Mouse (Mus musculus) lung, embryonic 14.5 days (tissue): ENCODE data around the gene Gm49027. TPM values are rescaled to one million over a fixed set of nuclear protein-coding genes. Genes with fewer than 3 reads are reported as not detected.
A peak's percentile ranks its signal among the peaks of the same experiment; 100 is the strongest.

Experiments
- ATAC-seq: fragments of 200-750 bp; cut with Nextera tagmentation; 2 replicates; pipeline ENCODE4 v1.8.0; 2017; ENCODE audit warnings: mild to moderate bottlenecking, moderate TSS enrichment, moderate library complexity; ENCODE audit not compliant: insufficient read depth
- DNase-seq: peaks from one replicate; pipeline ENCODE4 v3.0.0-alpha.2; 2015
- H3K27ac ChIP-seq: fragments of 300-500 bp; sonication (generic); 2 replicates; pipeline ENCODE4 v1.5.1; 2014; ENCODE audit warnings: low read depth, mild to moderate bottlenecking, moderate library complexity
- H3K27me3 ChIP-seq: fragments of 300-500 bp; sonication (generic); 2 replicates; pipeline ENCODE4 v1.6.1; 2014; ENCODE audit warnings: low read length, control low read depth; ENCODE audit not compliant: insufficient read depth
- H3K36me3 ChIP-seq: fragments of 300-500 bp; sonication (generic); 2 replicates; pipeline ENCODE4 v1.6.1; 2014; ENCODE audit warnings: control low read depth; ENCODE audit not compliant: insufficient read depth
- H3K4me1 ChIP-seq: fragments of 300-500 bp; sonication (generic); 2 replicates; pipeline ENCODE4 v1.6.1; 2014; ENCODE audit warnings: antibody characterized with exemption, control low read depth; ENCODE audit not compliant: insufficient read depth
- H3K4me2 ChIP-seq: fragments of 300-500 bp; sonication (generic); 2 replicates; pipeline ENCODE4 v1.6.1; 2014; ENCODE audit warnings: mild to moderate bottlenecking
- H3K4me3 ChIP-seq: fragments of 300-500 bp; sonication (generic); 2 replicates; pipeline ENCODE4 v1.5.1; 2014; ENCODE audit warnings: low read depth, low read length
- H3K9ac ChIP-seq: fragments of 300-500 bp; sonication (generic); 2 replicates; pipeline ENCODE4 v1.6.1; 2014
- H3K9me3 ChIP-seq: fragments of 300-500 bp; sonication (generic); 2 replicates; pipeline ENCODE4 v1.6.1; 2016; ENCODE audit warnings: low read depth, low read length, control low read depth
- CTCF ChIP-seq: IDR thresholded peaks from 2 replicates; pipeline ENCODE4 v1.5.1; 2016; ENCODE audit warnings: antibody characterized with exemption, low read depth
- WGBS: fragments of 180-500 bp; shearing (Covaris S2); extraction: QIAGEN DNeasy Blood & Tissue Kit; methylation state at CpG from one replicate; pipeline ENCODE4 v1.1.7; 2014; 5-methylcytosine and 5-hydroxymethylcytosine counted together
- polyA plus RNA-seq: library from polyadenylated mRNA; unstranded; fragments of >200 nt; fragmentation: Nextera tagmentation; extraction: Ambion mirVana; gene quantifications from 2 replicates; pipeline ENCODE4 v1.2.1, GENCODE M21; 2014

The Gm49027 gene
- polyA plus RNA-seq, 1 experiment from 2014 or later: 0.53 TPM

DNA sequence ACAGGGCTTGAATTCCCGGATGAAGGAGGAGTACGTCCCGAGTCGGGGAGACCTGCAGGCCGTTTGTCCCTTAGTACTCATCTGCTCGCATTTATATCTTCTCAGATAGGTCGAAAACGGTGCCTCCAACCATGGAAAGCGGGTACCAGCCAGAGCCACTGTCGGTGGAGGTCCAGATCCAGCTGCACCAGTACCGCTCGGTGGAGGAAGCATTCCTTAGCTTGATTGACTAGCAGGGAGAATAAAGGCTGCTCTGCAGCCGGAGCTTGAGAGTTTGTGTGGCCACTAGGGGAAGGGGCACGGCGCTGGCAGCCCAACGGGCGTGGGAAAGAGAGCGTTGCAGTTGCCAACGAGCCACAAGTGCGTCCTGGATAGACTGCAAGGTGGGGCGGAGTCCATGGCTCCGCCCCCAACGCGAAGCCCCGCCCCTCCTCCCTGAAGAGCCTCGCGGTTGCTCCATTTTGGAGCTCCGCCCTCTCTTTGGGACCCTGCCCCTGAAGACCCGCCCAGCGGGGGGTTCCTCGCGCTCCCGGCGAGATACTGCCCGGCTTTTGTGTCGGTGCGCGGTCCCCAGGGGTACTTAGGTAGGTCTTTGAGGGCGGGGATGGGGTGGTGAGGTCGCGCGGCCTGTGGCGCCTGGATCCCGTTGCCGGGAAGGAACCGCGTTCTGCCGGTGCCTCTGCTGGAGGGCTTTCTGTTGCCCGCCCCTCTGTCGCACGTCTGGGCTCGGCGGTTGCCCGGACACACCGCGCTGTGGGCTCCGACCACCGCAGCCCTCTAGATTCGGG is 17.2 kb downstream of the Gm49027 start:
- H3K9me3 ChIP-seq: no peaks in the 10 kb centered on the region
- ATAC-seq: peak; percentile 94
- peaks cover 6% of the 10 kb centered on the region; the same call in 1 of the 2 replicates for H3K4me1 ChIP-seq
- peaks cover 22% of the 10 kb centered on the region; the same call in 1 of the 2 replicates for H3K27me3 ChIP-seq
- H3K4me3 ChIP-seq: peak overlapping the region; percentile 52
- TF ChIP-seq CTCF: peak; percentile 50
- H3K27ac ChIP-seq: no peak overlapping the region
- peak; percentile 96 for DNase-seq
- H3K4me2 ChIP-seq: peak overlapping the region; percentile 89
- H3K36me3 ChIP-seq: peaks cover 14% of the 10 kb centered on the region; the same call in 1 of the 2 replicates
- peak overlapping the region; percentile 48 for H3K9ac ChIP-seq
- WGBS: 1% methylated on average over 59 of the region's 59 CpGs

- Histone ChIP-seq H3K36me3 (no peaks in the 10 kb centered on the region), H3K27ac (no peak overlapping the region), H3K4me2 (no peak overlapping the region), H3K27me3 (0 out of 2 replicates have a peak, but pooled peaks cover under 1% of the 10 kb centered on the region), H3K9ac (no peak overlapping the region), H3K9me3 (no peaks in the 10 kb centered on the region), H3K4me1 (no peaks in the 10 kb centered on the region), H3K4me3 (no peak overlapping the region)
- no peak for TF ChIP-seq CTCF
- 47% methylated on average over 4 of the region's 4 CpGs for WGBS
- ATAC-seq: no peak
- DNase-seq: no peak
These were observed 23.3 kb downstream of the Gm49027 start for GRCm38 (mm10) chr5:123501973-123502372.

DNA sequence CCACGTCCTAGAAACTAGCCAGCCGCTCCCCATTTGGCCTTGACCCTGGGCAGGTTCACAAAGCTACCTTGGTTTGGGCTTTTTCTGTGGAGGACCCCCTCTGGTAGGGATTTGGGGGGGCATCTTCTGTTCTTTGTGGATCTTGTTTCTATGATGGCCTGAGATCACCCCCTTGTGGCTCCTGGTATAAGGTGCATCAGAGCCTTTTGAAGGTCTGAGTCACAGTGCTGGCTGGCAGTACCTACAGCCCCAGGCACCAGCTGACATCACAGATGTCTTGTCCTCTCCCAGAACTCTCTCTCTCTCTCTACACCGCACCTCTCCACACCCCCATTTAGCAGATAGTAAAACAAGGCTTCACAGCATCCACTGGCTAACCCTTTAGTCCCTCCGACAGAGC is 25.6 kb downstream of the Gm49027 start:
- H3K27ac ChIP-seq: no peak overlapping the region
- H3K36me3 ChIP-seq: no peaks in the 10 kb centered on the region
- no peaks in the 10 kb centered on the region for H3K27me3 ChIP-seq
- H3K4me1 ChIP-seq: no peaks in the 10 kb centered on the region
- no peak overlapping the region for H3K9ac ChIP-seq
- no peak overlapping the region for H3K4me2 ChIP-seq
- peak; percentile 17 for DNase-seq
- TF ChIP-seq CTCF: peak; percentile 48
- H3K9me3 ChIP-seq: no peaks in the 10 kb centered on the region
- 39% methylated on average over 4 of the region's 4 CpGs for WGBS
- H3K4me3 ChIP-seq: no peak overlapping the region
- no peak for ATAC-seq

GRCm38 (mm10) chr5:123489935-123490334 is 35.4 kb downstream of the Gm49027 start:
- H3K4me2 ChIP-seq: no peak overlapping the region
- H3K27ac ChIP-seq: no peak overlapping the region
- no peak overlapping the region for H3K9ac ChIP-seq
- WGBS: 55% methylated on average over 9 of the region's 9 CpGs
- no peak for DNase-seq
- H3K27me3 ChIP-seq: no peaks in the 10 kb centered on the region
- no peaks in the 10 kb centered on the region for H3K36me3 ChIP-seq
- H3K4me1 ChIP-seq: no peaks in the 10 kb centered on the region
- no peak for ATAC-seq
- no peak for TF ChIP-seq CTCF
- H3K4me3 ChIP-seq: no peak overlapping the region
- no peaks in the 10 kb centered on the region for H3K9me3 ChIP-seq

GRCm38 (mm10) chr5:123489112-123489785 is 36.0 kb downstream of the Gm49027 start, which contains the start of the genes Lrrc43 and Il31:
Lrrc43 (plus strand) TSS chr5:123489305.
Il31 (minus strand) TSS chr5:123489489.
- 8% methylated on average over 25 of the region's 25 CpGs for WGBS
- TF ChIP-seq CTCF: no peak
- Histone ChIP-seq H3K4me2 (peak within 1 kb of the TSS; percentile 51), H3K27ac (no peak within 1 kb of the TSS), H3K4me3 (0 out of 2 replicates have a peak within 1 kb of the TSS, but pooled peaks have one; percentile 11), H3K9me3 (no peaks in the 10 kb centered on the region), H3K36me3 (no peaks in the 10 kb centered on the region), H3K27me3 (no peaks in the 10 kb centered on the region), H3K4me1 (no peaks in the 10 kb centered on the region), H3K9ac (no peak within 1 kb of the TSS)
- ATAC-seq: no peak; the same call in 1 of the 2 replicates
- DNase-seq: peak; percentile 64

GRCm38 (mm10) chr5:123487659-123488395 is 37.5 kb downstream of the Gm49027 start:
- Histone ChIP-seq H3K27me3 (no peaks in the 10 kb centered on the region), H3K9ac (no peak overlapping the region), H3K4me2 (no peak overlapping the region), H3K9me3 (no peaks in the 10 kb centered on the region), H3K36me3 (no peaks in the 10 kb centered on the region), H3K4me1 (no peaks in the 10 kb centered on the region), H3K27ac (no peak overlapping the region), H3K4me3 (no peak overlapping the region)
- no peak for TF ChIP-seq CTCF
- WGBS: 71% methylated on average over 11 of the region's 11 CpGs
- no peak for DNase-seq
- no peak for ATAC-seq
